Mouse (Mus musculus) ES-E14 (cell line): ENCODE results near the gene Gbf1.

Source experiments
- CHD2 ChIP-seq: IDR thresholded peaks from 2 replicates; pipeline ENCODE4 v1.6.1; 2014; ENCODE audit warnings: mild to moderate bottlenecking, low read depth, low read length, inconsistent platforms
- HCFC1 ChIP-seq: IDR thresholded peaks from 2 replicates; pipeline ENCODE4 v1.6.1; 2012; ENCODE audit warnings: low read length, inconsistent platforms, borderline replicate concordance; ENCODE audit not compliant: insufficient read depth

GRCm38 (mm10) chr19:46149091-46149490 lies 3.2 kb upstream of the Gbf1 start:
- TF ChIP-seq HCFC1 (no peak), CHD2 (no peak)
